Mouse (Mus musculus): ENCODE results near the gene Xkrx. TPM values are rescaled to one million over a fixed set of nuclear protein-coding genes. Genes with fewer than 3 reads are reported as not detected.

Xkrx gene
- polyA plus RNA-seq, 1 experiment from 2014 or later, result 0.16 TPM

DNA sequence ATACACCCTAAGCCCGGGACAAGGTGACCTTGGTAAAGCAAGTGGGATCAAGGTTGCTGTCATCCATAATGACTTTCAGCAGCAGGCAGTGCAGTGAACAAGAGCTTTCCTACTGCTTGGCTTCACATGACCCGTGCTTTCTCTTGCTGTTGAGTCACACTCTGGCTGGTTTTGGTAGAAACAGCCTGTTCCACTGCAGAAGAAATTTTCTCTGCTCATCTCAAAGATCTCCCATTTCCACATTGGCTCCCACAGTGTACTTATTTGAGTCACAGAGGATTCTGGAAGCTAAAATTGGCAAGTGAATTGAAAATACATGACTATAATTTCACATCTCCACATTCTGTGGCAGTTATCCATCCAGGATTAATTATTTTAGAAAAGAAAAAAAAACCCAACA lies 59.2 kb downstream of the Xkrx start:
- H3K27ac ChIP-seq (ENCODE audit: low read depth), result no peak overlapping the region
- H3K9ac ChIP-seq (ENCODE audit: low read length), result no peak overlapping the region
- DNase-seq (ENCODE audit: low spot score) (no peak), ATAC-seq (replicated peaks; ENCODE audit: low FRiP score, low TSS enrichment, low read depth) (no peak)
- no peak overlapping the region for H3K4me3 ChIP-seq (ENCODE audit: low read depth, low read length)
- H3K27me3 ChIP-seq (replicated peaks; ENCODE audit: control insufficient read depth, insufficient read depth, low read length), result no peaks in the 10 kb centered on the region
- no peak overlapping the region for H3K4me2 ChIP-seq (ENCODE audit: low read length)
- H3K36me3 ChIP-seq (ENCODE audit: control insufficient read depth, insufficient read depth, low read length), result no peaks in the 10 kb centered on the region
- H3K9me3 ChIP-seq (ENCODE audit: control insufficient read depth, low read length), result no peaks in the 10 kb centered on the region
- WGBS, result 62% methylated on average over 2 of the region's 2 CpGs
- H3K4me1 ChIP-seq (replicated peaks; ENCODE audit: control insufficient read depth, insufficient read depth, low read length), result no peaks in the 10 kb centered on the region

Other genes starting within 250 kb of the Xkrx start
- gene Sytl4, start 180.3 kb downstream of the Xkrx start, polyA plus RNA-seq (2014; fragmentation: Nextera tagmentation; extraction: Ambion mirVana), result 2.7 and 3.4 TPM in 2 replicates
- gene Cstf2, start 102.9 kb downstream of the Xkrx start, polyA plus RNA-seq (2014; fragmentation: Nextera tagmentation; extraction: Ambion mirVana), result 50.9 and 53.5 TPM in 2 replicates
- gene Arl13a, start 25.4 kb upstream of the Xkrx start, polyA plus RNA-seq (2014; fragmentation: Nextera tagmentation; extraction: Ambion mirVana), result not detected in 2 replicates
- gene Nox1, start 59.9 kb upstream of the Xkrx start, polyA plus RNA-seq (2014; fragmentation: Nextera tagmentation; extraction: Ambion mirVana), result 0.35 and 0.41 TPM in 2 replicates
- gene Trmt2b, start 114.9 kb upstream of the Xkrx start, polyA plus RNA-seq (2014; fragmentation: Nextera tagmentation; extraction: Ambion mirVana), result 24.3 and 24.4 TPM in 2 replicates
- 4.6 and 6.3 TPM in 2 replicates for gene Tmem35a, start 133.1 kb upstream of the Xkrx start, polyA plus RNA-seq (2014; fragmentation: Nextera tagmentation; extraction: Ambion mirVana)
- gene Cenpi, start 146.0 kb upstream of the Xkrx start, polyA plus RNA-seq (2014; fragmentation: Nextera tagmentation; extraction: Ambion mirVana), result 33.8 and 36.1 TPM in 2 replicates
- 1.6 and 2.0 TPM in 2 replicates for gene Drp2, start 242.5 kb upstream of the Xkrx start, polyA plus RNA-seq (2014; fragmentation: Nextera tagmentation; extraction: Ambion mirVana)

Measured in intestine, embryonic 14.5 days (tissue).